Mouse (Mus musculus) left cerebral cortex, adult 2 months (tissue): ENCODE measurements around the gene Abcg2. TPM values are rescaled to one million over a fixed set of nuclear protein-coding genes. Genes with fewer than 3 reads are reported as not detected.
"Not testable (repeated sequence)": the region's sequence is repeated elsewhere in the genome, so short reads cannot be mapped to it uniquely, and the experiment has no call there.

Experiments
- DNase-seq, 2 experiments: peaks; one replicate each; pipeline ENCODE4 v3.0.0; 2021 to 2022; ENCODE audit warnings: low spot score in 2 of 2, mixed read lengths in 1 of 2; ENCODE audit errors: extremely low spot score in 1 of 2
- H3K27ac ChIP-seq: fragments of 200-600 bp; 2 replicates; pipeline ENCODE4 v1.8.1; 2022
- H3K4me3 ChIP-seq: fragments of 200-600 bp; 2 replicates; pipeline ENCODE4 v1.8.1; 2022
- CTCF ChIP-seq: fragments of 200-600 bp; IDR thresholded peaks from 2 replicates; pipeline ENCODE4 v1.8.1; 2022; ENCODE audit warnings: antibody characterized with exemption, mild to moderate bottlenecking, moderate library complexity
- intact Hi-C: fragments of 180-260 bp; cut with DNase I; formaldehyde crosslinking; loops from one replicate; pipeline ENCODE4 v1.15.1; 2025
- long read RNA-seq, 2 experiments: library from polyadenylated mRNA; stranded (forward); transcript quantifications; one replicate each; pipeline ENCODE4 v2.0.0; 2021; ENCODE audit warnings: borderline mapping rate in 2 of 2
- total RNA-seq, 2 experiments: library from RNA; stranded (reverse); gene quantifications; 2 replicates each; pipeline ENCODE4 v1.2.3; 2021

Gene Abcg2
- total RNA-seq = 10 to 100 TPM; 23.2 to 23.7 TPM
- long read RNA-seq, experiment 1, full-length matches to known transcripts = 12 of 17 reads
- long read RNA-seq, experiment 1, partial matches to known transcripts = 0 of 17 reads
- long read RNA-seq, experiment 1, other reads (novel, unspliced or antisense) = 5 of 17 reads
- long read RNA-seq, experiment 2, transcript Abcg2-202 (16 exons, 2,178 nt) = major isoform, 5 of 11 reads
- long read RNA-seq, experiment 2, partial matches to known transcripts = 3 of 11 reads
- long read RNA-seq, experiment 2, other reads (novel, unspliced or antisense) = 3 of 11 reads

GRCm38 (mm10) chr6:58584223-58584622 lies at the start of gene Abcg2:
Gene Abcg2, plus strand, starts transcription at chr6:58584523.
- intact Hi-C loops, DNase-seq, H3K4me3 ChIP-seq, H3K27ac ChIP-seq: not testable (repeated sequence)

GRCm38 (mm10) chr6:58540263-58540662 lies 44.1 kb upstream of the Abcg2 start:
- intact Hi-C loops = loop anchor here (5.0 kb wide), 1 partner anchor 1108 kb away; no protein-coding TSS in a partner anchor
- not testable (repeated sequence) for H3K4me3 ChIP-seq, H3K27ac ChIP-seq, DNase-seq

GRCm38 (mm10) chr6:58542852-58543251 lies 41.5 kb upstream of the Abcg2 start:
- TF ChIP-seq CTCF = peak; percentile 57
- intact Hi-C loops = loop anchor here (5.0 kb wide), 1 partner anchor 1111 kb away; no protein-coding TSS in a partner anchor
- not testable (repeated sequence) for H3K4me3 ChIP-seq, H3K27ac ChIP-seq
- peak; percentile 21 to 43 for DNase-seq

GRCm38 (mm10) chr6:58544971-58545370 lies 39.4 kb upstream of the Abcg2 start:
- not testable (repeated sequence) for DNase-seq, H3K27ac ChIP-seq, H3K4me3 ChIP-seq
- intact Hi-C loops = loop anchor here (5.0 kb wide), 2 partner anchors 52 to 1113 kb away; no protein-coding TSS in a partner anchor

- DNase-seq = not testable (repeated sequence)
- intact Hi-C loops = loop anchor here (2.0 to 5.0 kb wide), 2 partner anchors 51 to 225 kb away; no protein-coding TSS in a partner anchor
Measured at GRCm38 (mm10) chr6:58546050-58546449, 38.3 kb upstream of the Abcg2 start.

GRCm38 (mm10) chr6:58546816-58547215 lies 37.5 kb upstream of the Abcg2 start:
- Histone ChIP-seq H3K27ac (no peak overlapping the region), H3K4me3 (no peak overlapping the region)
- DNase-seq = peak; percentile 39 to 56
- peak; percentile 97 for TF ChIP-seq CTCF
- intact Hi-C loops = loop anchor here (2.0 to 5.0 kb wide), 2 partner anchors 50 to 224 kb away; no protein-coding TSS in a partner anchor

More at GRCm38 (mm10) chr6:58546050-58546449, 38.3 kb upstream of the Abcg2 start:
- not testable (repeated sequence) for H3K27ac ChIP-seq, H3K4me3 ChIP-seq

GRCm38 (mm10) chr6:58553812-58554211 lies 30.5 kb upstream of the Abcg2 start:
- H3K27ac ChIP-seq, intact Hi-C loops, H3K4me3 ChIP-seq, DNase-seq: not testable (repeated sequence)

GRCm38 (mm10) chr6:58593987-58594844 lies 9.9 kb downstream of the Abcg2 start:
- H3K27ac ChIP-seq, DNase-seq, H3K4me3 ChIP-seq, intact Hi-C loops: not testable (repeated sequence)

- DNase-seq = not testable (repeated sequence)
- Histone ChIP-seq H3K27ac (peak overlapping the region; percentile 33), H3K4me3 (peak overlapping the region; percentile 58)
- intact Hi-C loops = loop anchor here (5.0 kb wide), 1 partner anchor 48 kb away; no protein-coding TSS in a partner anchor
Measured at GRCm38 (mm10) chr6:58595639-58596293, 11.4 kb downstream of the Abcg2 start.

- Histone ChIP-seq H3K4me3 (peak overlapping the region; percentile 58), H3K27ac (peak overlapping the region; percentile 33)
- intact Hi-C loops = loop anchor here (5.0 kb wide), 1 partner anchor 49 kb away; no protein-coding TSS in a partner anchor
- peak in 1 of 2 experiments; percentile 21 for DNase-seq
- no peak for TF ChIP-seq CTCF
Measured at GRCm38 (mm10) chr6:58596294-58596653, 12.0 kb downstream of the Abcg2 start.

GRCm38 (mm10) chr6:58602119-58602518 lies 17.8 kb downstream of the Abcg2 start:
- intact Hi-C loops = loop anchor here (1.0 to 2.0 kb wide), 2 partner anchors 168 to 581 kb away; no protein-coding TSS in a partner anchor
- not testable (repeated sequence) for H3K27ac ChIP-seq, H3K4me3 ChIP-seq, DNase-seq

- intact Hi-C loops = loop anchor here (1.0 to 2.0 kb wide), 2 partner anchors 167 to 580 kb away; no protein-coding TSS in a partner anchor
- DNase-seq = not testable (repeated sequence)
Measured at GRCm38 (mm10) chr6:58602991-58603390, 18.7 kb downstream of the Abcg2 start.

More at GRCm38 (mm10) chr6:58602991-58603390, 18.7 kb downstream of the Abcg2 start:
- H3K27ac ChIP-seq, H3K4me3 ChIP-seq: not testable (repeated sequence)
